Mouse (Mus musculus) embryonic facial prominence, embryonic 11.5 days (tissue): Measurements from ENCODE around the gene Opcml. TPM values are rescaled to one million over a fixed set of nuclear protein-coding genes. Genes with fewer than 3 reads are reported as not detected.

Experiments
- ATAC-seq: fragments of 200-750 bp; cut with Nextera tagmentation; replicated peaks from 2 replicates; pipeline ENCODE4 v1.8.0; 2017; ENCODE audit warnings: low read depth; ENCODE audit not compliant: insufficient number of reproducible peaks, low FRiP score, low TSS enrichment
- DNase-seq: peaks from one replicate; pipeline ENCODE4 v3.0.0-alpha.2; 2015; ENCODE audit warnings: low spot score
- H3K27ac ChIP-seq: fragments of 300-500 bp; sonication (generic); replicated peaks from 2 replicates; pipeline ENCODE4 v1.5.1; 2014; ENCODE audit warnings: mild to moderate bottlenecking, low read depth, low read length, control low read depth
- H3K27me3 ChIP-seq: fragments of 300-500 bp; sonication (generic); 2 replicates; pipeline ENCODE4 v1.6.1; 2014; ENCODE audit warnings: mild to moderate bottlenecking, low read length, moderate library complexity, mixed read lengths; ENCODE audit not compliant: control insufficient read depth, insufficient read depth
- H3K36me3 ChIP-seq: fragments of 300-500 bp; sonication (generic); replicated peaks from 2 replicates; pipeline ENCODE4 v1.6.1; 2014; ENCODE audit warnings: low read depth, mild to moderate bottlenecking, low read length, moderate library complexity, mixed read lengths; ENCODE audit not compliant: control insufficient read depth, insufficient read depth
- H3K4me1 ChIP-seq: fragments of 300-500 bp; sonication (generic); 2 replicates; pipeline ENCODE4 v1.6.1; 2014; ENCODE audit warnings: low read length, mixed read lengths; ENCODE audit not compliant: control insufficient read depth, insufficient read depth
- H3K4me2 ChIP-seq: fragments of 300-500 bp; sonication (generic); 2 replicates; pipeline ENCODE4 v1.6.1; 2014; ENCODE audit warnings: low read depth, mild to moderate bottlenecking, control low read depth, low read length, moderate library complexity
- H3K4me3 ChIP-seq: fragments of 300-500 bp; sonication (generic); 2 replicates; pipeline ENCODE4 v1.5.1; 2014; ENCODE audit warnings: low read depth, low read length, control low read depth
- H3K9ac ChIP-seq: fragments of 300-500 bp; sonication (generic); replicated peaks from 2 replicates; pipeline ENCODE4 v1.6.1; 2014; ENCODE audit warnings: mild to moderate bottlenecking, control low read depth, low read length
- H3K9me3 ChIP-seq: fragments of 300-500 bp; sonication (generic); replicated peaks from 2 replicates; pipeline ENCODE4 v1.6.1; 2016; ENCODE audit warnings: mild to moderate bottlenecking, low read length, inconsistent platforms, mixed read lengths; ENCODE audit not compliant: control insufficient read depth
- WGBS: fragments of 180-500 bp; shearing (Covaris S2); extraction: QIAGEN DNeasy Blood & Tissue Kit; methylation state at CpG from one replicate; pipeline ENCODE4 v1.1.7; 2014; 5-methylcytosine and 5-hydroxymethylcytosine counted together
- polyA plus RNA-seq: library from polyadenylated mRNA; unstranded; fragments of >200 nt; fragmentation: Nextera tagmentation; extraction: Ambion mirVana; gene quantifications from 2 replicates; pipeline ENCODE4 v1.2.1, GENCODE M21; 2014

Gene Opcml
- polyA plus RNA-seq, 1 experiment from 2014 or later = 2.3 TPM

DNA sequence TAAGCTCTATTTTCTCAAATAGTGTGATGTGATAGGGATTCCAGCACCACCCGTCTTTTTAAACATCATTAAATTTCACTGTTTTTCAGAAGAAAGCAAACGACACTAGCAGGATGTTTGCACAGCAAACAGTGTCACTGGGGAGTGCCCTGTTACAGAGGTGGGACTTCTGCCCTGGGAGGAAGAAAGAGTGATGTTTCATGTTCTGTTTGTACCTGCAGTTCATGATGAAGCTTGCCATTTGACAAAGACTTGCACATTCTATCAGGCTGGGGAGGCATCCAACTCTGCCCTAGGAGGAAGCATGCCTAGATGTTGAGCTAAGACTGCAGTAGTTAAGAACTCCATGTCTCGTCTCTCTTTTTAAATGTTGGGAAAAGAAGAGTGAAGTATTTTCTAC, 222.6 kb downstream of the Opcml start:
- no peaks in the 10 kb centered on the region for H3K9me3 ChIP-seq
- no peaks in the 10 kb centered on the region for H3K4me1 ChIP-seq
- no peak overlapping the region for H3K9ac ChIP-seq
- no peaks in the 10 kb centered on the region for H3K27me3 ChIP-seq
- DNase-seq = no peak
- no peak overlapping the region for H3K4me3 ChIP-seq
- 58% methylated on average over 3 of the region's 3 CpGs for WGBS
- H3K4me2 ChIP-seq = no peak overlapping the region
- no peak overlapping the region for H3K27ac ChIP-seq
- H3K36me3 ChIP-seq = no peaks in the 10 kb centered on the region
- ATAC-seq = no peak

DNA sequence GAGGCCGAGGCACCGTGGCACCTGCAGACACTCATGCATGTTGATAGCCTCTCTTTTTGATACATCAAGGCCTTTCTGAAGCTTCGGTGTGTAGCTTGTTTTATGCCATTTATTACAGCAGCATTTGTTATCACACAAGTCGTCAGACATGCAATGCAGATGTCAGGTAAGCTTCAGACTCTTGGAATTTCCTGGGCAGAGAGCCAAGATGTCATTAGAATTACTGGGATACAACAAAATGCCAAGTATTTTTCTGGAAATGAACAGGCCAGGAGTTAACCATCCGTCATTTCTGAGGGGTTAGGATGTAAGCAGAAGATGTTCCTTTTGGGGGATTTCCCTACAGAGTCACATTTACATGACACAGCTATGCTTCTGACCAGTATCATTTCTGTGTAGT, 237.6 kb downstream of the Opcml start:
- Histone ChIP-seq H3K4me3 (no peak overlapping the region), H3K4me1 (no peaks in the 10 kb centered on the region), H3K27ac (no peak overlapping the region), H3K36me3 (no peaks in the 10 kb centered on the region), H3K4me2 (no peak overlapping the region), H3K9ac (no peak overlapping the region), H3K9me3 (no peaks in the 10 kb centered on the region), H3K27me3 (no peaks in the 10 kb centered on the region)
- 77% methylated on average over 5 of the region's 5 CpGs for WGBS
- ATAC-seq (no peak), DNase-seq (no peak)

DNA sequence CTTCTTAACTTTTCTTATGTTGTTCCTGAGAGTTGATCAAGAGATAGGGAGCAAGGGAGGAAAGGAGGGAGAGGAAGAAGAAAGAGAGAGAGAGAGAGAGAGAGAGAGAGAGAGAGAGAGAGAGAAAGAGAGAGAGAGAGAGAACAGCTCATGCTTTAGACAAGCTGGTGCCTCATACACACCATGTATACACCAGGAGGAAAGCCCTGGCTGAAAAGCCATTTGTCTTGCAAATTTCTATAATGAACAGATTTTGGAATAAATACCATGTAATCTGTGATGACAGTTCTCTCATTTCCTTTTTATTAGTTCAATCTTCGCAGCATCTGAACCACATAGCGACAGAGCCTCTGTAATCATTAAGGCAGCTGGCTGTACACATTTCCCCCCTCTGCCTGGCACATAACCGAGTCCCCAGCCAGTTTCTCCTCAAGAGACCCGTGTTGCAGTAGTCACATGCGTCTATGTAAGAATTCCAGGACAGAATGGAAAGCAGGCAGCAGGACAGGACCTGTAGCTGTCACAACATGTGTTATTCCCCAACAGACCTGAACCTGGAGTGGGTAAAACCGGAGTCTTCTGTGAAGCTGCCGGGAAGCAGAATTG, 238.3 kb downstream of the Opcml start:
- DNase-seq (no peak), ATAC-seq (no peak)
- WGBS = 65% methylated on average over 7 of the region's 7 CpGs
- H3K27ac ChIP-seq = no peak overlapping the region
- no peaks in the 10 kb centered on the region for H3K27me3 ChIP-seq
- H3K9ac ChIP-seq = no peak overlapping the region
- no peak overlapping the region for H3K4me3 ChIP-seq
- no peak overlapping the region for H3K4me2 ChIP-seq
- H3K36me3 ChIP-seq = no peaks in the 10 kb centered on the region
- no peaks in the 10 kb centered on the region for H3K9me3 ChIP-seq
- no peaks in the 10 kb centered on the region for H3K4me1 ChIP-seq

DNA sequence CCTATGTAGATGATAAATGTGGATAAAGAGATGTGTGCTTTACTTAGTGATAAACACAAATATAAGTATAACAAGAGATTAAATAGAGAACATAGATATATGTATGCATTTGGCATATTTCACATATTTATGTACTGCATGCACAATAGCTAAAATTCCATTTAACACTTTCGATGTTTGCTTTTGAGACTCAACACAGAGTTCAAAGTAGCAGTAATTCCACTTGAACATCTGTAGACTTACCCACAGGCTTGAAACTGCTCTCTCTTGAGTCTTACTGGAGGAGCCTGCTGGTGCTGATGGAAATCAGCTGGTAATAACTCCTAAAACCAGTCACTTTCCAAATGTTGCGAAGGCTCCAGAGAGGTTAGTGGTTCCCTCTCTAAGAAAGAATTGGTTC, 258.6 kb downstream of the Opcml start:
- Histone ChIP-seq H3K4me3 (no peak overlapping the region), H3K4me2 (no peak overlapping the region), H3K9me3 (no peaks in the 10 kb centered on the region), H3K4me1 (no peaks in the 10 kb centered on the region), H3K27me3 (no peaks in the 10 kb centered on the region), H3K9ac (no peak overlapping the region), H3K27ac (no peak overlapping the region), H3K36me3 (no peaks in the 10 kb centered on the region)
- 91% methylated on average over 2 of the region's 2 CpGs for WGBS
- ATAC-seq (no peak), DNase-seq (no peak)

DNA sequence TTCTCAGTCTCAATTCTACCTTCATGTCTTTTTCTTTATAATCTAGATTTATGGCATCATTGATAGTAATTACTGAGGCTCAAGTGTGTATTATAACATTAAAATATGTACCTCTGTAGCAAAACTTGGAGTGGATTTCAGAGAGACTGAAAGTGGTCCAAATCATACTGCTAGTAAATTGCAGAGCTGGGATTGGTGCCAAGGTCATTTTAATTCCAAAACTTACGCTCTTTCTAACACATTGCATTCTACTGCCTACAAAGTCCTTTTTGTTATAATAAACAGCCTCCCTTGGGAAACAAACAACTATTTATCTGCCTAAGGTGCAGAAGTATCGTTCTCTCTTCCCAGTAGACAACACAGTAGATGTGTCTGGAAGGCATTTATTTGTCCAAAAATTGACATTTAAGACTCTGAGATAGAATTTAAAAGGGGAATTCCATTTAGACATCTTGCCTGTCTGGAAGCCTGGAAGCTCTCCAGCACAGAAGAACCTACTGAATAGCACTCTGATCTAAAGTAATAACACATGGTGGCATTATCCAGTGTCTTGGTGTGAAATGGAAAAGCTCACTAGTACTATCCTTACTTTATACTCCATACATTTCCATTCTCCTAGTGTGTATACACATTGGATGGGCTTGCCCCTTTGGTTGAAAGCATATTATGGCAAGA, 266.7 kb downstream of the Opcml start:
- Histone ChIP-seq H3K27me3 (no peaks in the 10 kb centered on the region), H3K9me3 (no peaks in the 10 kb centered on the region), H3K9ac (no peak overlapping the region), H3K27ac (no peak overlapping the region), H3K36me3 (no peaks in the 10 kb centered on the region), H3K4me2 (no peak overlapping the region), H3K4me3 (no peak overlapping the region), H3K4me1 (no peaks in the 10 kb centered on the region)
- WGBS = 81% methylated on average over 2 of the region's 2 CpGs
- DNase-seq (no peak), ATAC-seq (no peak)

DNA sequence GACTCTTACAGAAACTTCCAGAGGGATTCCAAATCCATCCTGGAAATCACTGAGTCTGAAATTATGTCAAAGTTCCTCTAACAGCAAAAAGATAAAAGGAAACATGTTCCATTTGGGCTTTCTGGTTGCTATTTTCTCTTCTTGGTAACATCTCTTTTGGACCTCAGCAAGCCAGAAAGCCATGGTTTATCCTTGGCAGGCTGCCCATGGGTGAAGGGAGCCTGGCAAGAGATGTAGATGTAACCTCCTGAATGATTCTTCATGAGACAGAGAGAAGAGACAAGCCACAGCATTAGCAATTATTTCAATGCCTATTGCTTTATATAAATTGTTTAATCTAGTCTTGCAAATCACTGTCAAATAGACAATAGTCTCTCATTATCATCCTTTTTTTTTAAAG, 274.6 kb downstream of the Opcml start:
- H3K36me3 ChIP-seq = no peaks in the 10 kb centered on the region

DNA sequence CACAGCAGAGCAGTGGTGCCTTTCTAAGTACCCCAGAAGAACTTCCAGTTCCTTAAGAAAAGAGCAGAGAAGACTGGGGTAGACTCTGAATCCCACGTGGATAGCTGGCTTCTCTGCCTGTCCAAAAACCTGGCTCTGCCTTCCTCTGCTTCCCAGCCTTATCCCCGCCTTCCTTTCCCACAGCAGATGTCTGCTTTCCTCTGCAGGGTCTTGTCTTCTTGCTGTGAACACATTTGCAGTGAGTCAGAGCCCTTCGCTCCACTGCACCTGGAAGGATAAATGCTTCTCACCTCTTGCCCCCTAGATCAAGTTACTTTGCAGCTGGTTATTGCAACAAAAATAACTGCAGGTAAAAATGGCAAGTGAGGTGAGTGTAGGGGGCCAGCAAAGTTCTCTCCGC, 290.1 kb downstream of the Opcml start:
- WGBS = 53% methylated on average over 4 of the region's 4 CpGs
- Histone ChIP-seq H3K27me3 (no peaks in the 10 kb centered on the region), H3K9me3 (no peaks in the 10 kb centered on the region), H3K4me1 (no peaks in the 10 kb centered on the region; the same call in 1 of the 2 replicates), H3K36me3 (no peaks in the 10 kb centered on the region), H3K27ac (no peak overlapping the region), H3K4me2 (no peak overlapping the region), H3K4me3 (no peak overlapping the region), H3K9ac (no peak overlapping the region)
- ATAC-seq (no peak), DNase-seq (no peak)

More for the DNA sequence above, 274.6 kb downstream of the Opcml start:
- no peaks in the 10 kb centered on the region for H3K9me3 ChIP-seq
- no peak overlapping the region for H3K4me2 ChIP-seq
- ATAC-seq (no peak), DNase-seq (no peak)
- H3K27ac ChIP-seq = no peak overlapping the region
- no peaks in the 10 kb centered on the region for H3K4me1 ChIP-seq
- no peaks in the 10 kb centered on the region for H3K27me3 ChIP-seq
- H3K9ac ChIP-seq = no peak overlapping the region
- no peak overlapping the region for H3K4me3 ChIP-seq

DNA sequence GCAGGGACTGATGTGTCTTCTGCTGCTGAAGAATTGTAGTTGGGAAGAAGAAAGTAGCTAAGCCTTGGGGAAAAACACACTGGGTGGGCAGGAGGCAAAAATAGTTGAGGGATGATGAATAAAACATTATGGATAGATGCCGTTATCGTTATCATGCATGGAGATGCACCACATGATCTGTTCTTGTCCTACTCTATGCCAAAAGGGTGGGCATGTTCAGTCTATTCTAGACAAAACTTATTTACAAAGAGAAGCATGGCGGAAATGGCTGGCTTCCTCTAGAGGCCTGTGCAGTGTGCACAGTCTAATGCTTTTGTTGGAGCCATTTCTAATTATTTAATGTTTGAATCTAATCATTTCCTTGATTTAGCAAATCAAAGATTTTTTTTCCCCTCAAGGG, 293.2 kb downstream of the Opcml start:
- H3K4me1 ChIP-seq = no peaks in the 10 kb centered on the region; the same call in 1 of the 2 replicates
- no peak overlapping the region for H3K4me3 ChIP-seq
- no peak for ATAC-seq
- WGBS = 91% methylated on average over 3 of the region's 3 CpGs
- no peaks in the 10 kb centered on the region for H3K9me3 ChIP-seq
- no peaks in the 10 kb centered on the region for H3K27me3 ChIP-seq
- DNase-seq = no peak
- H3K4me2 ChIP-seq = no peak overlapping the region
- H3K36me3 ChIP-seq = no peaks in the 10 kb centered on the region
- no peak overlapping the region for H3K9ac ChIP-seq
- no peak overlapping the region for H3K27ac ChIP-seq
